Mouse (Mus musculus): Measurements from ENCODE around the gene Mastl. TPM values are rescaled to one million over a fixed set of nuclear protein-coding genes. Genes with fewer than 3 reads are reported as not detected.

Gene Mastl
- polyA plus RNA-seq, 1 experiment from 2014 or later = 11.9 TPM

GRCm38 (mm10) chr2:23102266-23102665 is 53.6 kb downstream of the Mastl start:
- Histone ChIP-seq H3K9ac (ENCODE audit: low read depth, low read length) (no peak overlapping the region), H3K4me3 (ENCODE audit: low read depth, low read length) (no peak overlapping the region), H3K27ac (ENCODE audit: low read depth, low read length) (no peak overlapping the region), H3K4me1 (replicated peaks; ENCODE audit: control insufficient read depth, insufficient read depth, low read length) (no peaks in the 10 kb centered on the region), H3K4me2 (replicated peaks; ENCODE audit: low read depth, low read length) (no peak overlapping the region), H3K27me3 (ENCODE audit: control insufficient read depth, insufficient read depth, low read length) (no peaks in the 10 kb centered on the region), H3K36me3 (ENCODE audit: control insufficient read depth, insufficient read depth, low read length) (no peaks in the 10 kb centered on the region), H3K9me3 (ENCODE audit: control insufficient read depth, low read length) (no peaks in the 10 kb centered on the region)
- ATAC-seq (ENCODE audit: low FRiP score) (no peak), DNase-seq (ENCODE audit: low spot score) (no peak)

- DNase-seq (ENCODE audit: low spot score) (no peak), ATAC-seq (ENCODE audit: low FRiP score) (no peak)
- Histone ChIP-seq H3K27me3 (ENCODE audit: control insufficient read depth, insufficient read depth, low read length) (no peaks in the 10 kb centered on the region), H3K9ac (ENCODE audit: low read depth, low read length) (no peak overlapping the region), H3K4me2 (replicated peaks; ENCODE audit: low read depth, low read length) (no peak overlapping the region), H3K4me1 (replicated peaks; ENCODE audit: control insufficient read depth, insufficient read depth, low read length) (no peaks in the 10 kb centered on the region), H3K4me3 (ENCODE audit: low read depth, low read length) (no peak overlapping the region), H3K36me3 (ENCODE audit: control insufficient read depth, insufficient read depth, low read length) (no peaks in the 10 kb centered on the region), H3K27ac (ENCODE audit: low read depth, low read length) (no peak overlapping the region), H3K9me3 (ENCODE audit: control insufficient read depth, low read length) (no peaks in the 10 kb centered on the region)
These were observed 58.8 kb downstream of the Mastl start for GRCm38 (mm10) chr2:23097028-23097427.

- no peaks in the 10 kb centered on the region for H3K9me3 ChIP-seq (ENCODE audit: control insufficient read depth, low read length)
These were observed 63.6 kb downstream of the Mastl start for GRCm38 (mm10) chr2:23092216-23092615.

GRCm38 (mm10) chr2:23084540-23084939 is 71.3 kb downstream of the Mastl start:
- Histone ChIP-seq H3K36me3 (ENCODE audit: control insufficient read depth, insufficient read depth, low read length) (no peaks in the 10 kb centered on the region), H3K27me3 (ENCODE audit: control insufficient read depth, insufficient read depth, low read length) (no peaks in the 10 kb centered on the region), H3K9me3 (ENCODE audit: control insufficient read depth, low read length) (no peaks in the 10 kb centered on the region), H3K27ac (ENCODE audit: low read depth, low read length) (no peak overlapping the region), H3K9ac (ENCODE audit: low read depth, low read length) (no peak overlapping the region), H3K4me2 (replicated peaks; ENCODE audit: low read depth, low read length) (no peak overlapping the region), H3K4me3 (ENCODE audit: low read depth, low read length) (no peak overlapping the region), H3K4me1 (replicated peaks; ENCODE audit: control insufficient read depth, insufficient read depth, low read length) (no peaks in the 10 kb centered on the region)
- ATAC-seq (ENCODE audit: low FRiP score) (no peak), DNase-seq (ENCODE audit: low spot score) (no peak)
- WGBS = 96% methylated on average over 8 of the region's 8 CpGs

More at GRCm38 (mm10) chr2:23092216-23092615, 63.6 kb downstream of the Mastl start:
- Histone ChIP-seq H3K9ac (ENCODE audit: low read depth, low read length) (no peak overlapping the region), H3K27ac (ENCODE audit: low read depth, low read length) (no peak overlapping the region), H3K27me3 (ENCODE audit: control insufficient read depth, insufficient read depth, low read length) (no peaks in the 10 kb centered on the region), H3K4me2 (replicated peaks; ENCODE audit: low read depth, low read length) (no peak overlapping the region), H3K4me3 (ENCODE audit: low read depth, low read length) (no peak overlapping the region), H3K4me1 (replicated peaks; ENCODE audit: control insufficient read depth, insufficient read depth, low read length) (no peaks in the 10 kb centered on the region), H3K36me3 (ENCODE audit: control insufficient read depth, insufficient read depth, low read length) (no peaks in the 10 kb centered on the region)
- DNase-seq (ENCODE audit: low spot score) (peak; percentile 61), ATAC-seq (ENCODE audit: low FRiP score) (no peak)
- 53% methylated on average over 5 of the region's 5 CpGs for WGBS

- Histone ChIP-seq H3K4me3 (ENCODE audit: low read depth, low read length) (no peak overlapping the region), H3K36me3 (ENCODE audit: control insufficient read depth, insufficient read depth, low read length) (0 out of 2 replicates have a peak, but pooled peaks cover 4% of the 10 kb centered on the region), H3K9me3 (ENCODE audit: control insufficient read depth, low read length) (no peaks in the 10 kb centered on the region), H3K27ac (ENCODE audit: low read depth, low read length) (no peak overlapping the region), H3K9ac (ENCODE audit: low read depth, low read length) (no peak overlapping the region), H3K4me2 (replicated peaks; ENCODE audit: low read depth, low read length) (no peak overlapping the region), H3K4me1 (replicated peaks; ENCODE audit: control insufficient read depth, insufficient read depth, low read length) (no peaks in the 10 kb centered on the region), H3K27me3 (ENCODE audit: control insufficient read depth, insufficient read depth, low read length) (no peaks in the 10 kb centered on the region)
- 100% methylated on average over 2 of the region's 2 CpGs for WGBS
- ATAC-seq (ENCODE audit: low FRiP score) (no peak), DNase-seq (ENCODE audit: low spot score) (no peak)
These were observed 77.2 kb downstream of the Mastl start for GRCm38 (mm10) chr2:23078588-23078987.

- Histone ChIP-seq H3K4me3 (ENCODE audit: low read depth, low read length) (no peak overlapping the region), H3K27me3 (ENCODE audit: control insufficient read depth, insufficient read depth, low read length) (no peaks in the 10 kb centered on the region), H3K4me2 (replicated peaks; ENCODE audit: low read depth, low read length) (no peak overlapping the region), H3K4me1 (replicated peaks; ENCODE audit: control insufficient read depth, insufficient read depth, low read length) (no peaks in the 10 kb centered on the region), H3K27ac (ENCODE audit: low read depth, low read length) (no peak overlapping the region), H3K36me3 (ENCODE audit: control insufficient read depth, insufficient read depth, low read length) (0 out of 2 replicates have a peak, but pooled peaks cover 4% of the 10 kb centered on the region), H3K9me3 (ENCODE audit: control insufficient read depth, low read length) (no peaks in the 10 kb centered on the region), H3K9ac (ENCODE audit: low read depth, low read length) (no peak overlapping the region)
- DNase-seq (ENCODE audit: low spot score) = no peak
- WGBS = 89% methylated on average over 5 of the region's 5 CpGs
- no peak for ATAC-seq (ENCODE audit: low FRiP score)
These were observed 78.1 kb downstream of the Mastl start for GRCm38 (mm10) chr2:23077693-23078092.

GRCm38 (mm10) chr2:23076783-23077182 is 79.0 kb downstream of the Mastl start:
- Histone ChIP-seq H3K9me3 (ENCODE audit: control insufficient read depth, low read length) (no peaks in the 10 kb centered on the region), H3K27ac (ENCODE audit: low read depth, low read length) (no peak overlapping the region), H3K9ac (ENCODE audit: low read depth, low read length) (no peak overlapping the region), H3K4me1 (replicated peaks; ENCODE audit: control insufficient read depth, insufficient read depth, low read length) (no peaks in the 10 kb centered on the region), H3K27me3 (ENCODE audit: control insufficient read depth, insufficient read depth, low read length) (no peaks in the 10 kb centered on the region), H3K4me3 (ENCODE audit: low read depth, low read length) (no peak overlapping the region), H3K4me2 (replicated peaks; ENCODE audit: low read depth, low read length) (no peak overlapping the region), H3K36me3 (ENCODE audit: control insufficient read depth, insufficient read depth, low read length) (0 out of 2 replicates have a peak, but pooled peaks cover 4% of the 10 kb centered on the region)
- ATAC-seq (ENCODE audit: low FRiP score) = no peak
- no peak for DNase-seq (ENCODE audit: low spot score)

- H3K4me2 ChIP-seq (replicated peaks; ENCODE audit: low read depth, low read length) = no peak overlapping the region
- DNase-seq (ENCODE audit: low spot score) = no peak
- H3K4me1 ChIP-seq (replicated peaks; ENCODE audit: control insufficient read depth, insufficient read depth, low read length) = no peaks in the 10 kb centered on the region
- no peak for ATAC-seq (ENCODE audit: low FRiP score)
- no peaks in the 10 kb centered on the region for H3K9me3 ChIP-seq (ENCODE audit: control insufficient read depth, low read length)
- H3K27me3 ChIP-seq (ENCODE audit: control insufficient read depth, insufficient read depth, low read length) = no peaks in the 10 kb centered on the region
- no peak overlapping the region for H3K9ac ChIP-seq (ENCODE audit: low read depth, low read length)
- no peak overlapping the region for H3K27ac ChIP-seq (ENCODE audit: low read depth, low read length)
- 0 out of 2 replicates have a peak, but pooled peaks cover 4% of the 10 kb centered on the region for H3K36me3 ChIP-seq (ENCODE audit: control insufficient read depth, insufficient read depth, low read length)
- no peak overlapping the region for H3K4me3 ChIP-seq (ENCODE audit: low read depth, low read length)
These were observed 80.0 kb downstream of the Mastl start for GRCm38 (mm10) chr2:23075846-23076245.

- Histone ChIP-seq H3K9me3 (ENCODE audit: control insufficient read depth, low read length) (no peaks in the 10 kb centered on the region), H3K4me3 (ENCODE audit: low read depth, low read length) (no peak overlapping the region), H3K27ac (ENCODE audit: low read depth, low read length) (no peak overlapping the region), H3K36me3 (ENCODE audit: control insufficient read depth, insufficient read depth, low read length) (no peaks in the 10 kb centered on the region), H3K4me1 (replicated peaks; ENCODE audit: control insufficient read depth, insufficient read depth, low read length) (no peaks in the 10 kb centered on the region), H3K9ac (ENCODE audit: low read depth, low read length) (no peak overlapping the region), H3K4me2 (replicated peaks; ENCODE audit: low read depth, low read length) (no peak overlapping the region), H3K27me3 (ENCODE audit: control insufficient read depth, insufficient read depth, low read length) (no peaks in the 10 kb centered on the region)
- WGBS = 53% methylated on average over 1 of the region's 1 CpGs
- DNase-seq (ENCODE audit: low spot score) (no peak), ATAC-seq (ENCODE audit: low FRiP score) (no peak)
These were observed 84.4 kb downstream of the Mastl start for GRCm38 (mm10) chr2:23071406-23071805.
